Mouse (Mus musculus): ENCODE measurements around the gene Parp3. TPM values are rescaled to one million over a fixed set of nuclear protein-coding genes. Genes with fewer than 3 reads are reported as not detected.

The Parp3 gene
- polyA plus RNA-seq, 1 experiment from 2014 or later: 3.5 TPM

DNA sequence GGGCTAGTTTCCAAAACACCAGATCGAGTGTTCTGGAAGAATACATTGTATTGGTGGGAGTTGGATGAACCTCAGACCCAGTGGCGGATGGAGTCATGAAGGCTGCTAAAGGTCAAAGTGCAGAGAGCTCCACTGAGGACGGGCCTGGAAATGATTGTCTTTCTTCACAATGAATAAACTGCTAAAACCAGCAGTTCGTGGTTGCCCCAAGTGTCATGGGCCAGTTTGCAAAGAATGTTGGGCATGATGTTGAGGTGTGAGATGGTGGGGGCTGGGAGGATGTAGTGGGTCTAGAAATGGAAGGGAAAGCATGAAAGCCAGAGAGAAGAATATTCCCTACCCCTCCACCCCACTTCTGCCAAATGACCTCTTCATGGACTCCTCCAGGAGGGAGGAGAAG is 31.9 kb downstream of the Parp3 start:
- Histone ChIP-seq H3K4me3 (no peak overlapping the region), H3K4me1 (peaks cover 33% of the 10 kb centered on the region), H3K36me3 (no peaks in the 10 kb centered on the region), H3K27ac (no peak overlapping the region), H3K4me2 (no peak overlapping the region), H3K9ac (no peak overlapping the region), H3K27me3 (no peaks in the 10 kb centered on the region), H3K9me3 (no peaks in the 10 kb centered on the region)
- WGBS: 69% methylated on average over 4 of the region's 4 CpGs
- no peak for ATAC-seq (ENCODE audit: borderline replicate concordance, extremely low read depth, low FRiP score, low TSS enrichment)

DNA sequence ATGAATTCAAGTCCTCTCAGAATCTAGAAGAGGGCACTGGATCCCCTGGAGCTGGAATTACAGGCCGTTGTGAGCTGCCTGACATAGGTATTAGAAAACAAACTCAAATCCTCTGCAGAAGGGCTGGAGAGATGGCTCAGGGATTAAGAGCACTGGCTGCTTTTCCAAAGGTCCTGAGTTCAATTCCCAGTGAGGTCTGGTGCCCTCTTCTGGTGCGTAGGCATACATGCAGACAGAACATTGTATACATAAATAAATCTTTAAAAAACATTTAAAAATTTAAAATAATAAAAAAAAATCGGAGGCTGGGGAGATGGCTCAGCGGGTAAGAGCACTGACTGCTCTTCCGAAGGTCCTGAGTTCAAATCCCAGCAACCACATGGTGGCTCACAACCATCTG is 34.1 kb downstream of the Parp3 start:
- Histone ChIP-seq H3K4me3 (no peak overlapping the region), H3K9ac (no peak overlapping the region), H3K4me1 (peaks cover 26% of the 10 kb centered on the region), H3K9me3 (no peaks in the 10 kb centered on the region), H3K4me2 (no peak overlapping the region), H3K27me3 (no peaks in the 10 kb centered on the region), H3K27ac (no peak overlapping the region), H3K36me3 (no peaks in the 10 kb centered on the region)
- ATAC-seq (ENCODE audit: borderline replicate concordance, extremely low read depth, low FRiP score, low TSS enrichment): no peak
- WGBS: 81% methylated on average over 5 of the region's 5 CpGs

DNA sequence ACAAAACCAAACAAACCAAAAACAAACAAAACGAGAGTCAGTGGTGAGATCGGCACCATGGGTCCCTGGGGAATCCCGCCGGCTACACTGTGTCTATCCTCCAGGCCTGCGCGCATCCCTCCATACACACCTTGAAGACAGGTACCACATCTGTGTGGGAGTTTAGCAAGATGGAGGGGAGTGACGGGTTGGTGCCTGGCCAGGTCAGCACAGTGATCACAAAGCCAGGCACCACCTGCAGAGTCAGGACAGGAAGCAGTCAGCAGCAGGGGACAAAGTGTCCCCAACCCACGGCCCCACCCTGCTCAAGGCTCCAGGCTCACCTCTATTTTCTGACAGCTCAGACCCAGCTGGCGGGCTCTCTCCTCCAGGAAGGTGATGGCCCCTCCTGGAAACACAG is 40.2 kb downstream of the Parp3 start:
- no peak overlapping the region for H3K4me2 ChIP-seq
- H3K4me1 ChIP-seq: peaks cover 23% of the 10 kb centered on the region
- no peaks in the 10 kb centered on the region for H3K27me3 ChIP-seq
- peaks cover 19% of the 10 kb centered on the region for H3K36me3 ChIP-seq
- H3K4me3 ChIP-seq: no peak overlapping the region
- H3K9me3 ChIP-seq: no peaks in the 10 kb centered on the region
- 77% methylated on average over 9 of the region's 9 CpGs for WGBS
- H3K9ac ChIP-seq: no peak overlapping the region
- no peak for ATAC-seq (ENCODE audit: borderline replicate concordance, extremely low read depth, low FRiP score, low TSS enrichment)
- no peak overlapping the region for H3K27ac ChIP-seq

DNA sequence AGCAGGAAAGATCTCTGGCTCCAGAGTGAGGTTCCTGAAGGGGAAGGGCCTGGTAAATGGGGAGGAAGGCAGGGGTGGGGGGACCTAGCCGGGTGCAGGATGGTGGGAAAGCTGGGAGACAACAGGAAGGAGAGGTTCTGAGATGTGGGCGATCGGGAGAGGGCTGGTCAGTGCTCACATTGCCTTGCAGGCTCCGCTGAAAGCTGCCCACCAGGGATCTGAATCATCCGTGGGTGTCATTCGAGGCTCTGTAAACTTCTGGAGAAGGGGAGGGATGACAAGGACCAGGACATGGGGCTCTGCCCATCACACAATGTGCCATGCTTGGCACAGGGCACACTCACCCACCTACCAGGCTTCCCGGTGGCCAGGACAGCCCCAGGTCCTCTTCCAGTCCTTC is 43.4 kb downstream of the Parp3 start:
- H3K4me3 ChIP-seq: no peak overlapping the region
- H3K4me2 ChIP-seq: no peak overlapping the region
- ATAC-seq (ENCODE audit: borderline replicate concordance, extremely low read depth, low FRiP score, low TSS enrichment): no peak
- H3K9me3 ChIP-seq: no peaks in the 10 kb centered on the region
- peaks cover 25% of the 10 kb centered on the region for H3K4me1 ChIP-seq
- H3K27ac ChIP-seq: no peak overlapping the region
- peaks cover 28% of the 10 kb centered on the region for H3K36me3 ChIP-seq
- no peak overlapping the region for H3K9ac ChIP-seq
- 54% methylated on average over 7 of the region's 7 CpGs for WGBS
- no peaks in the 10 kb centered on the region for H3K27me3 ChIP-seq

DNA sequence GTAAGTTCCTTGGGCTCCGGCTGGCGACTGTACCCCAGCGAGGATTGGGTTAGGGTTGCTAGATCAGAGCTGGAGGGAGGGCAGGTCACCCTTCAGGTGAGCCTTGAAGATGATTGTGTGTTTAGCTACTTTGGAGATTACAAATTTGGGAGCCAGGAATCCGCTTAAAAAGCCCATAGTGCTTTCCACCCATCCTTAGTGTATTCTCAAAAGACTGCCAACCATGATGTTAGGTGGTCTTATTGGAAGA is 46.8 kb downstream of the Parp3 start:
- H3K27ac ChIP-seq: peak overlapping the region; percentile 98

DNA sequence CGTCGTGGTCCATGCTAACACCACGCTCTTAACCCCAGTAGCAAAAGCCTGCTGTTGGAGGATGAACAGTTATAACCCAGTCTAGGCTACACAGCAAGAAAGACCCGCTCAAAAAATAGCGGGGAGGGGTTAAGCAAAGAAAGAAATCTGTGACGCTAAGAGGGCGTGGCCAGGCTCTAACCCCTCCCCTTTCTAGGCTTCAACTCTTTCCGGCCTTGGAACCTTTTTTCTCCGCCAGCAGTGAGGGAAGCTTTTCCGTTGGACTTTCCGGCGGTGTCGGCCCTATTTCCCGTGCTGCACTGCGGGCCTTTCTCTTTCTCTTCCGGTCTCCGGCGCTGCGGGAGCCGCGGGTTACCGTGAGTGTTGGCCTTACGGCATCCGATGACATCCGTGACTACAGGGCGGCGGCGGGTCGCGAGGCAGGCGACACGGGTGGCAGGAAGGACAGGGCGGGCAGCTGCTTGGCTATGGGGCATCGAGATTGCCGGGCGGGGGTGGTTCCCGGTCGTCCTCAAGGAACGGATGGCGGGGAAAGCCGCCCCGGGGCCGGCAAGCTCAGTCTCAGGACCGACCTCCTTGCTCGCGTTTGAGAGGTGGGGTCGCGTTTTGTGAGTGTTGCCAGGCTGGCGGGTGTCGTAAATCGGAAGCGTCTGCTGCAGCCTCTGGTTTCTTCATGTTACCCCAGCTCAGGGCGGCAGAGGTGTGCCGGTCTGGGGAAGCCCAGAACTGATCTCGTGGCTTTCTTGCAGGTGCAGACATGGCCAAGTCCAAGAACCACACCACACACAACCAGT is 47.3 kb downstream of the Parp3 start, which contains the start of gene Rpl29:
TSS of gene Rpl29 (plus strand) at position 234 of the 794 bp plus-strand sequence.
- peak; percentile 87 for ATAC-seq (ENCODE audit: borderline replicate concordance, extremely low read depth, low FRiP score, low TSS enrichment)
- WGBS: under 1% methylated on average over 54 of the region's 55 CpGs

More for the DNA sequence above, 46.8 kb downstream of the Parp3 start:
- ATAC-seq (ENCODE audit: borderline replicate concordance, extremely low read depth, low FRiP score, low TSS enrichment): no peak
- Histone ChIP-seq H3K4me1 (peaks cover 9% of the 10 kb centered on the region), H3K9ac (peak overlapping the region; percentile 91), H3K27me3 (no peaks in the 10 kb centered on the region), H3K4me2 (peak overlapping the region; percentile 74), H3K9me3 (no peaks in the 10 kb centered on the region), H3K36me3 (peaks cover 28% of the 10 kb centered on the region), H3K4me3 (peak overlapping the region; percentile 80)
- WGBS: 0% methylated on average over 4 of the region's 4 CpGs

DNA sequence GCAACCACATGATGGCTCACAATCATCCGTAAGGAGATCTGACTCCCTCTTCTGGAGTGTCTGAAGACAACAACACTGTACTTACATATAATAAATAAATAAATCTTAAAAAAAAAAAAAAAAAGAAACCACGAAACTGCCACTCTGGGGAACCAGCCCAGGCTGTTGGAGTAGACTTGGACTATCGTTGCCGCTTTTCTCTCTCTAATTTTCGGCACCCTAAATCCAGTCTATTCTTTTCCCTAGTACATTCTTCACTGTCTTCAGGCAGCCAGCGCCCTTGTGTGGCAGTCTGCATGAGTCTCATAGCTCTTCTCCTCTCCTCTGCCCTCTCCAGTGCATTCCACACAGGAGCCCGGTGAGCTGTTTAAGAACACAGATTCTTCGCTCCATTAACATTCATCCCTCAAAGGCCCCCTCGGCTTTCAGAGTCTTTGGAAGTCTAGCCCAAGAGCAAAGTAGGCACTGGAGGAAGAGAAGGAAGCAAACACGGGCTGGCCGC is 48.0 kb downstream of the Parp3 start:
- Histone ChIP-seq H3K4me1 (peaks cover 9% of the 10 kb centered on the region), H3K9ac (peak overlapping the region; percentile 54), H3K9me3 (no peaks in the 10 kb centered on the region), H3K27me3 (no peaks in the 10 kb centered on the region), H3K27ac (peak overlapping the region; percentile 98), H3K4me3 (peak overlapping the region; percentile 80), H3K4me2 (peak overlapping the region; percentile 74), H3K36me3 (peaks cover 26% of the 10 kb centered on the region)
- WGBS: 9% methylated on average over 11 of the region's 11 CpGs
- peak; percentile 62 for ATAC-seq (ENCODE audit: borderline replicate concordance, extremely low read depth, low FRiP score, low TSS enrichment)

More for the DNA sequence above, 47.3 kb downstream of the Parp3 start, which contains the start of gene Rpl29:
- Histone ChIP-seq H3K9me3 (no peaks in the 10 kb centered on the region), H3K4me2 (peak within 1 kb of the TSS; percentile 74), H3K4me1 (peaks cover 9% of the 10 kb centered on the region), H3K36me3 (peaks cover 28% of the 10 kb centered on the region), H3K4me3 (peak within 1 kb of the TSS; percentile 80), H3K27ac (peak within 1 kb of the TSS; percentile 98), H3K9ac (peak within 1 kb of the TSS; percentile 91), H3K27me3 (no peaks in the 10 kb centered on the region)

DNA sequence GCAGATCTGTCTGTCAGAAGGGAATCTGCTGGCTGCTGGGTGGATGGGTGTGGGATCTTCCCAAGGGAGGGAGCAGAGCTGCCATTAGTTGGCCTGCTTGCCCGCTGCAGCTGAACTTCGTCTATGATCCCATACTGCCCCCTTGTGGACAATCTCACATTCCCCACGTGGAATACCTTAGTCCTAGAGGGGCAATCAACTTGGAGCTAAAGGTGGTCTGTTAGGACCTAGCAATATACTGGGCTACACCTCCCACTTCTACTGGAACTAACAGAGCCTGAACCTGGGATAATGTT is 54.9 kb downstream of the Parp3 start:
- Histone ChIP-seq H3K4me2 (peak overlapping the region; percentile 44), H3K9ac (no peak overlapping the region), H3K4me1 (peaks cover 32% of the 10 kb centered on the region), H3K27me3 (0 out of 2 replicates have a peak, but pooled peaks cover 3% of the 10 kb centered on the region), H3K27ac (no peak overlapping the region), H3K4me3 (no peak overlapping the region), H3K9me3 (no peaks in the 10 kb centered on the region), H3K36me3 (no peaks in the 10 kb centered on the region)
- peak; percentile 69 for ATAC-seq (ENCODE audit: borderline replicate concordance, extremely low read depth, low FRiP score, low TSS enrichment)
- WGBS: 0% methylated on average over 3 of the region's 3 CpGs

DNA sequence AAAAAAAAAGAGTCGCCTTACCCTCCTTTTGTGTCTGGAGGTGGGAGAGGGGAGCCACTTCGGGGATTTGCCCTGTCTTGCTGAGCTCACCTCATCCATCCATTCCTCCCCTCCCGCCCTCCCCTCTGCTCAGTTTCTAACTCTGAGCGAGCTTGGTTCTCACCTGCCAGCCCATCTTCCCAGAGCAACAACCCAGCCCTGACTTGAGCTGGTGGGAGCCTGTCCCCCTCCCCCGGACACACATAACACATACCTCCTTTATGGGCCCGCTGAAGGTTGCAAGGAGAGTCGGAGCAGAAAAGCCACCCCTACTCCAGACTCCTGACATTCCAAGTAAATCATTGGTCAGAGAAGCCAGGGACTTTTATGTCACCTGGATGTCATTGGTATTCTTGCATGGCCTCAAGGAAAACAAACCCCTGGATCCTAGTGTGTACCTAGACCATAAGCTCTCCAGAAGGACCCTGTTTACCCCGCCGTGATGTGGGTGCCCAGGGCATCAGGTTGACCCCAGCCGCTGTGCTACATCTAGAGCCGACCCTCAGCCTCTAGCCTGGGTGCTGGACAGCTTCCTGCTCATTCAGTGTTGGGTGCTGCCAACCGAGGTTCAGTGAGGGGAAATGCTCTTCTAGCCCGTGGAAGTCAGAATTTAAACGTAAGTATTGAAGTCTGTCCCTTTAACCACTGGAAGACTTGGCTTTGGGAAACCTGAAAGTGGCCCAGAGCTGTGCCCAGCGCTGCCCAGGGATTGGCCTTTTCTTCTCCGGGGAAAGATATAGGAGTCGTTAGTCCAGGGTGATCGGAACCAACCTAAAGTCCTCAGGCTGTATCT is 55.5 kb downstream of the Parp3 start:
- WGBS: 13% methylated on average over 18 of the region's 18 CpGs
- Histone ChIP-seq H3K27ac (no peak overlapping the region), H3K9me3 (no peaks in the 10 kb centered on the region), H3K27me3 (0 out of 2 replicates have a peak, but pooled peaks cover 3% of the 10 kb centered on the region), H3K4me2 (peak overlapping the region; percentile 44), H3K9ac (no peak overlapping the region), H3K4me1 (peaks cover 32% of the 10 kb centered on the region), H3K36me3 (no peaks in the 10 kb centered on the region), H3K4me3 (no peak overlapping the region)
- peak; percentile 7; the same call in 1 of the 2 replicates for ATAC-seq (ENCODE audit: borderline replicate concordance, extremely low read depth, low FRiP score, low TSS enrichment)

DNA sequence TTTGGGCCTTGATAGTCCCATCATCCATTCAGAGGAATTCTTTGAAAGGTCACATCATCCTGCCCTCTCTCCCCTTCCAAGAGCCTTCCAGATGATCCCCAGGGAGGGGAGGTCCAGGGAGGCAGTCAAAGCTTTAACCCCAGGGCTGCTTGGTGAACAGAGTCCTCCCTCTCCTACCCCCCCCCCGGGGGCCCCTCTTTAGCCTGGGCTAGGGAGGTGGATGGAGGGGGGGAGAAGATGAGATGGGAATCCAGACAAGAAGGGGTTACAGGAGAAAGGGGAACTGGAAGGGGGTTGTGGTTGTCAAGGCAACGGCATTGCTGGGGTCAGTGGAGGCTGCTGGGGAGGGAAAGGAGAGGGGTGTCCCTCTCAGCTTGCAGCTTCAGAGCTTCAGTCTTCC is 56.1 kb downstream of the Parp3 start:
- 0 out of 2 replicates have a peak, but pooled peaks cover 3% of the 10 kb centered on the region for H3K27me3 ChIP-seq
- H3K4me1 ChIP-seq: peaks cover 32% of the 10 kb centered on the region
- no peak overlapping the region for H3K4me3 ChIP-seq
- H3K27ac ChIP-seq: no peak overlapping the region
- ATAC-seq (ENCODE audit: borderline replicate concordance, extremely low read depth, low FRiP score, low TSS enrichment): no peak
- no peaks in the 10 kb centered on the region for H3K36me3 ChIP-seq
- no peak overlapping the region for H3K9ac ChIP-seq
- H3K4me2 ChIP-seq: no peak overlapping the region
- WGBS: 0% methylated on average over 2 of the region's 2 CpGs
- no peaks in the 10 kb centered on the region for H3K9me3 ChIP-seq
